Mouse (Mus musculus) embryonic fibroblast, embryonic 13.5 days (primary cell): ENCODE results near the gene Scarb1.

Experiments used
- CTCF ChIP-seq: IDR thresholded peaks from 2 replicates; pipeline ENCODE4 v1.5.1; 2011; ENCODE audit warnings: mild to moderate bottlenecking, control low read depth, low read length, moderate library complexity, borderline replicate concordance; ENCODE audit not compliant: insufficient read depth
- POLR2A ChIP-seq: IDR thresholded peaks from 2 replicates; pipeline ENCODE4 v1.6.1; 2011; ENCODE audit warnings: low read depth, mild to moderate bottlenecking, control low read depth, low read length, moderate library complexity

DNA sequence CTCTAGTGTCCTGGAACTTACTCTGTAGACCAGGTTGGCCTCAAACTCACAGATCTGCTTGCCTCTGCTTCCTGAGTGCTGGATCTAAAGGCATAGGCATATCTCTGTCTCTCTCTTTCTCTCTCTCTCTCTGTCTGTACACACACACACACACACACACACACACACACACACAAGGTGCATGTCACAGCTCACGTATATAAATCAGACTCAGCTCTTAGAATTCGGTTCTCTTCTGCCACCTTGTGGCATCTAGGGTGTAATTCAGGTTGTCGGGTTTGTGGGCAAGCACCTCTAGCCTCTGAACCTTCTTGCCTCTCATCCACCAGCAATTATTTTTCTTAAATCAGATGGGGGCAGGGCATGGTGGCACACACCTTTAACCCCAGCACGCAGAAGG lies 27.7 kb upstream of the Scarb1 start:
- no peak for TF ChIP-seq CTCF
- TF ChIP-seq POLR2A, result no peak
